Mouse (Mus musculus): ENCODE measurements at regions not wholly inside any gene's neighbourhood (a gene's known extent, or its start where the extent isn't known, plus 50 kb on each side); places are given as distances from the start of the nearest gene placed in this dataset.
"Not testable (repeated sequence)": the region's sequence is repeated elsewhere in the genome, so short reads cannot be mapped to it uniquely, and the experiment has no call there.

- DNase-seq (ENCODE audit: low spot score), result no peak
These were observed 348.7 kb upstream of the Cpeb2 start for GRCm38 (mm10) chr5:42884251-42884650.

DNA sequence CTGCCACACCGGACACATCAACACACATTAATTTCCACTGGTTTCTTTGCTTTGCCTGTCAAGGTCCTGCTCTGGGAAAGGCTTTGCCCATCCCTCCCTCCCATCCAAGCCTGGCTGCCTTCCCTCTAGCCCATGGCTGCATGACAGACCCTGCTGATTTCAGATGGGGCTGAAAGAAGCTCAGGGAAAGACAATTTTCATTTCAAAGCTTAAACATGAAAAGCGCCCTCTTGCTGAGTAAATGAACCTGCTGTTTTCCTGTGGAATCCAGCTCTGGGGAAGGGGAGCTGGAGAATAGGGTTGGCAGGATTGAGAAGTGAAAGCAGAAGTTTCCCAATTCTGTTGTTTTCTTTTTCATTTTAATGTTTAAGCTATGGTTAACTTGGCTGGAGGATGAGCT lies 341.1 kb upstream of the Cpeb2 start:
- no peak for DNase-seq (ENCODE audit: low spot score)

GRCm38 (mm10) chr5:42906136-42906535 lies 326.8 kb upstream of the Cpeb2 start:
- DNase-seq (ENCODE audit: low spot score), result no peak

DNA sequence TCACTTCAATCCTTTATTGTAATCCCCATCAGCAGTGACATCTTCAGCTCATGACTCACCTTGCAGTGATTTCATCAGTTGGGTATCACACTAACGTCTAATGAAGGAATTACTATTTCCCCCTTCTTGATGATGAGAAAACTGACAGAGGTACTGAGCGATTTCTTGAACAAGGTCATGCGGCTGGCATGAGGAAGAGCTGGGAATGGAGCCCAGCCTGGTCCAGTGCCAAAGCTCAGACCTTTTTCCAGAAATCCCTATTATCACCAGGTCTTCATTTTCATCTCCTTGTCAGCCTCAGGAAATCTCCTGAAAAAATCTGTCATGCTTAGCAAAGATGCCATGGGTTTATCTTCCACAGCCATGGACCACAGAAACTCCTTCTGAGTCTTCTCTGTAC lies 313.6 kb upstream of the Cpeb2 start:
- no peak for DNase-seq (ENCODE audit: low spot score)

DNA sequence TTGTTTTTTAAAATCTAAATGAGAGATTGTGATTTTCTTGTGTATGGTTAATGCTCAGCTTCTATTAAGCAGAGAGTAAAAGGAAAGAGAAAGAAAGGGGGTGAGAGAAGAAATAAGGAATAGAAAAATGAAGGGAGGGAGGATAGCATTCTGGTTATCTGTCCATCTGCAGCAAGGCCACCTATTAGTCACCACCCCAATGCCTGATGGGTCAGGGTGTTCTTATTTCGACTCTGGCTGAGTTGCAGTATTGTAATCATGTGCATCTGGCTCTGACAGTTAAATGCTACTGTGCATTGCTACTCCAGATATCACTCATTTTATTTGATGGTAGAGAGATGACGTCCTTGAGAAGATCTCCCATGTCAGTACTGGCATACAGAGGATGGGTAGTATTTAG lies 300.9 kb upstream of the Cpeb2 start:
- no peak for DNase-seq (ENCODE audit: low spot score)

GRCm38 (mm10) chr5:42959296-42959862 lies 273.6 kb upstream of the Cpeb2 start:
- no peak for DNase-seq (ENCODE audit: low spot score)

- not testable (repeated sequence) for DNase-seq (ENCODE audit: low spot score)
These were observed 266.0 kb upstream of the Cpeb2 start for GRCm38 (mm10) chr5:42966952-42967351.

DNA sequence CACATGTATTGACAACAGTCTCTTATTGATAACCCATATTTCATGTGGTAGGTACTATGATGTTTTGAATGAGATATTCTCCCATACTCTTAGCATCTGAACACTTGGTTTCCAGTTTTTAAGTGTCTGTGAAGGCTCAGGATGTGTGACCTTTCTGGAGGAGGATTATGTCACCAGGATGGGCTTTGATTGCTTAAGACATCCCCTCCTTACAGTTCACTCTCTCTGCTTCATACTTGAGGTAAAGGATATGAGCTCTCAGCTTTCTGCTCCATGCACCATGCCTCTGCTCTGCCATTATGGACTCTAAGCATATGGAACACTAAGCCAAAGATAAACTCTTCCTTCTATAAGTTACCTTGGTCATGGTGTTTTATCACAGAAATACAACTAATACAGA lies 263.8 kb upstream of the Cpeb2 start:
- no peak for DNase-seq (ENCODE audit: low spot score)

DNA sequence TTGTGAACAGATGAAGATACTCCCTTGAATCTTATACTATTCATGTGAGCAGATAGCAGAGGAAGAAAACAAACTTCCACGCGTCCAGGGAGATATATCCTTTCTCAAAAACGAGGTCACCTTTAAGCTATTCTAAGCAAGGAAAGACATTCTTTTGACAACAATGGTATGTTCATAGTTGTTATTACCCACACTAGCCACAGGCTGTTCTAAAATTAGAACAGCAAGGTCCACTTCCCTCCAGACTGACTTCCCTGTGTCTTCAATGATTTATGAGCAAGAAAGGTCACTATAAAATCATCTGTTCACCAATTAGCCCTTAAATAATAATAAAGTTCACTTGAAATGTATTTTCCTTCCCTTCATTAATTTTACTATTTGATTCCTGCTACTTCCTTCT lies 263.3 kb upstream of the Cpeb2 start:
- no peak for DNase-seq (ENCODE audit: low spot score)

DNA sequence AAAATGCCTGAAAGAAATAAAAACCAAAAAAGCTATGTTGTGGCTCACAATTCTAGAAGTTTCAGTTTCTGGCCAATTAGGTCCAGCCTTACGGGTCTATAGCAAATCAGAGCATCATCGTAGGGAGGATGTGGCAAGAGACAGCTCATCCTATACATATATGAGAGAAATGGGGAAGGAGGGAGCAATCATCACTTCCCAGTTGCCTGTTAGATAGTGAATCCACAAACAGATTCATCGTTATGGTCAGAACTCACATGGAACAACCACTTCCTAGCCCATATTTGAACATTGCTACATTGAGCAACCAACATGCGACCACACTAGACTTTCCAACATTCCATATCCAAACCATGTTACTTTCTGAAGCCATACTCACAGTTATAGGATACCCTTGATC lies 255.9 kb upstream of the Cpeb2 start:
- DNase-seq (ENCODE audit: low spot score), result no peak

- no peak for DNase-seq (ENCODE audit: low spot score)
These were observed 251.9 kb upstream of the Cpeb2 start for GRCm38 (mm10) chr5:42980946-42981650.

- no peak for DNase-seq (ENCODE audit: low spot score)
These were observed 246.8 kb upstream of the Cpeb2 start for GRCm38 (mm10) chr5:42986203-42986602.

DNA sequence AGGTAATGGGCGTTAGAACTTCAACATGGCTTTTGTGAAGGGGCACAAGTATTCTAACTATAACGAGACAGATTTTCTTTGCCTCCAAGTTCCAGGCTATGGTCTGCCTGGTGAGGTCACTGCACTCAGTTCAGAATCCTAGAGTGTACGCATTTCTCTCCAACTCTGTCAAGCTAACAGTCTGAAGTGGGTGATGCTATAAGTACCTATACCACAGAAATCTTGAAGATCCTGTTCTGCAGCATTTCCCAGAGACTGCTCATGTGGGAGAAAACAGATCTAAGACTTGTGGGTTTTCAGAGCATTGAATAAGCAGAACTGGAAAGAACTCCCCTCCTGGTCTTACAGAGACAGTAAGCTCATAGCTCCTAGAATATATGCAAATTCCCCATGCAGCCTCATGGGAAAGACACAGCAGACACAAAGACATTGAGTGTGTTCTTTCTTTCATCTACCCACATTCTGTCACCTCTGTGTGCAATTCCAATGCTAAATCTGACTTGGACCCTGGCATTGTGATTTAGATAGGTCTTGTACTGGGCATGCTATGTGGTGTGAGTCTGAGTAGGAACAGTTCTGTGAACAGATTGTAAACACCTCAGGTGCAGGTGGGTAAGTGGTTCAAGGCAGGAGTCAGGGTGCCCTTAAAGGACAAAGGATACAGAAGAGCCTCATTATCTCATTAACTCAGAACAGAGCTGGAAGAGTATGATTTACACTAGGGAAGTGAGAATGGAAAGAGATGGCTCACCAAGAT lies 245.1 kb upstream of the Cpeb2 start:
- DNase-seq (ENCODE audit: low spot score), result no peak

DNA sequence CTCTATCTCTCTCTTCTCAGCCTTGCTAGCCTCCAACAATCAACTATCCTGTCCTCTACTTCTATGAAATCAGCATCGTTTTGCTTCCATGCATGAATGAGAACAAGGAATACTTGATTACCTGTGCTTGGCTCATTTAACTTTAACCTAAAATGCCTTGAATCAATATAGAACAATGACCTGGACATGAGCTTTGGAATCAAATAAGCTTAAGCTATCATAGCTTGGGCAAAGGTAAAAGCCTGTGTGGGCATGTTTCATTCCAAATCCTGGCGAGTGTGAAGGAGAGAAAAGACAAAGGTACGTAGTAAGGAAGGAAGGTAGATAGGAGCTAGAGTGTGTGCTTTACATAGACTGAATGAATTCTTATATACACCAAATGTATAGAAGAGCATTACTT lies 243.7 kb upstream of the Cpeb2 start:
- no peak for DNase-seq (ENCODE audit: low spot score)

DNA sequence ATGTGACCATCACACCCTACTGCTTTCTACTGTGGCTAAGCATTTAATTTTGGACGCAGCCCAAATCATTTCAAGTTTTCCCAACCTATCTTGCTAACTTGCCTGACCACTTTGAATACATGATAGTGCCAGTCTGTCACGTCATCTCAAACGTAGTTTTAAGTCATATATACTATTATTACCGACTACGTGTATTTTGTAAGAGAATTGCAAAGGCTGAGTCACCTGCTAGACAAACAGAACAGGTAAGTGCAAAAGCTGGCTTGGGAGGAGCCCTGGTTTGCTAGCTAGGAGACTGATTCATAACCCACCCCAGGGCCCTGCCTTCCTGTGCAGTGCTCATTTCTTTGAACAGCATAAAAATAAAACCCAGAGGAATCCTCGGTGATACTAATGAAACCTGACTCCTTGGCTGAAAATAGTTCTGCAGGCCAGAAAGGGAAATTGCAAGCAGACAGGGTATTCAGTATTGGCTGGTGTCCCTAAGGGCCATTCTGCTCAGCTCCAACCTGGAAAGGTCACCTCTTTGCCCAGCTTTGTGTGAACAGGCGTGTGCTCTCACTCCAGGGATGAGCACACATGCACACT lies 208.9 kb upstream of the Cpeb2 start:
- no peak for DNase-seq (ENCODE audit: low spot score)

- DNase-seq (ENCODE audit: low spot score), result no peak
These were observed 201.7 kb upstream of the Cpeb2 start for GRCm38 (mm10) chr5:43031285-43031684.

DNA sequence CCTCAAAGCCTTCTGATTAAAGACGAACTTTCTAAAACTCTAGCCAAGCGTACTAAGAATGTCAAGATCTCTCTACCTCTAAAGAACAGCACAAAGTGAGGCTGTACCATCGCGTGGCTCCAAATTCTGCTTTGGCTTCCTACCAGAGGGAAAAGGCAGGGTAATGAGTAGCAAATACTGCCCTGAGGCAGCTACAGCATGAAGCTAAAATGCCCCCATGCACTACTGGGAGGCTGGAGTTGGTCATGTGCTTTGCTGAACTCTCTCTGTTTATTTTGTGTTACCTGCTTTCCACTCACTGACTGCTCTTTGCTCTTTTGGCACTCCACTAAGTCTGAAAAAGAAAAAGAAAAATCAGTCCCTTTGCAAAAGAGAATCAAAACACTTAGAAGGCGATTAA lies 201.1 kb upstream of the Cpeb2 start:
- DNase-seq (ENCODE audit: low spot score), result no peak

- DNase-seq (ENCODE audit: low spot score), result no peak
These were observed 198.5 kb upstream of the Cpeb2 start for GRCm38 (mm10) chr5:43034421-43034820.

DNA sequence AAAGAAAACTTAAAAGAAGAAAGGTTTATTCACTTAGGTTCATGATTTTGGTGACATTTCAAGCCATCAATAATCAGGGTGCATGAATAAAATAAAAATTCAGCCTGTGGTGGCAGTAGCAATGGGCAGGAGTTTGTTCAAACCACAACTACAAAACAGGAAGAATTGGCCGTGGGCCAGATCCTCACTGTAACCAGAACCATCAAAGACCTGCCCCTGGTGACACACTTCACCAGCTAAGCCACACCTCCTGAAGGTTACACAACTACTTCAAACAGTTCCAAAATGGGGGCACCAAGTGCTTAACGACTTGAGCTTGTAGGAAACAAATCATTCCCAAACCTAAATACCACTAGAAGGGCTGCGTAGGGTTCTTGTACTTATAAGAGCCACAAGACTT lies 195.4 kb upstream of the Cpeb2 start:
- DNase-seq (ENCODE audit: low spot score), result no peak

DNA sequence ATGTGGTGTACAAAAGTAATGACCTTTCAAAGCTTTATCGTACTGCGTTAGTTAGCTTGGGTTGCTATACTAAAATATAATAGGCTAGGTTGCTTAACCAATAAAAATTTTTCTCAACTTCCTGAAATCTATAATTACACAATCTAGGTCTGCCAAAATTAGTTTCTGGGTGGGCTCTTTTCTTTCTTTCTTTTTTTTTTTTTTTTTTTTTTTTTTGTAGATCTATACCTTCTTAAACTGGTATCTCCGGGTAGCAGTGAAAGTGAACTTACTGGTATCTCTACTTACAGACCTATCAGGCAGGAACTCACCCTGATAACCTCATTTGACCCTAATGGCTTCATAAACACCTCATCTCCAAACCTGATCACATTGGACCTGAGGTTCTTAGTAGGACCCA lies 193.4 kb upstream of the Cpeb2 start:
- no peak for DNase-seq (ENCODE audit: low spot score)

DNA sequence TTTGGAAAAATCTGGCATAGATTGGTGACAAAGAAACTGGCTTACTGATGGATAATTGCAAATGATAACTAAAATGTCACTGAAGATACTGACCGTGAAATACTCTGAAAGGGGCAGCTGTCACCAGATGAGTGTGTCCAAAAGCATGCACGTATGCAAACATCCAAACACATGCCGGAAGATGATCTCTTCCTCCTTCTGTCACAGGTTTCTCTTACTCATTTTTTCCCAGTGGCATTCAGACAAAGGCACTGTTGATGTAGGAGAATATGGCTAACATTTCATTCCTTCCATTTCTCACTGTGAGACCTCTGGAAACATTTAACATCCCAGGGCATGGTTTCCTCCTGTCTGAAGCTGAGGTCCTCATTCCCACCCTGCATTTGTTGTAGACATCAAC lies 190.4 kb upstream of the Cpeb2 start:
- no peak for DNase-seq (ENCODE audit: low spot score)

GRCm38 (mm10) chr5:43045860-43046259 lies 187.1 kb upstream of the Cpeb2 start:
- no peak for DNase-seq (ENCODE audit: low spot score)

GRCm38 (mm10) chr5:43047316-43047715 lies 185.7 kb upstream of the Cpeb2 start:
- no peak for DNase-seq (ENCODE audit: low spot score)
